Mouse (Mus musculus): ENCODE data around the gene Pln.
A peak's percentile ranks its signal among the peaks of the same experiment; 100 is the strongest.

Gene Pln

DNA sequence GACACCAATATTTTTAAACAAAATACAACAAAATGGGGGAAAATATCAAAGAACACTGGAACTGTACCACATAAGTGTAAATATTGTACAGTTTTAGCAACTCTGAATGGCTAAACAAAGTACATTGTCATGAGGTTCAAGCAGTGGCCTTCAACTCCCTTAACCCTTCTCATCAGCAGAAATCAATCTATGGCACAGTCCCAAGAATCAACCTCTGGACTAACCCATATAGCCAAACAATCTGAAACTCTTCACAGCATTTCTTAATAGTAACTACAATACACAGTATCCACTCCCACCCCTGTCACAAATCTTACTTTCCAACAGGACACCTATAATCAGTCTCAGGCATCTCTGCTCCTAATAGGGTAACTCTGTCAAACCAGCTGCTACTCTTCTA is 26.8 kb downstream of the Pln start:
- no peak for DNase-seq (ENCODE audit: low read depth, low spot score)

DNA sequence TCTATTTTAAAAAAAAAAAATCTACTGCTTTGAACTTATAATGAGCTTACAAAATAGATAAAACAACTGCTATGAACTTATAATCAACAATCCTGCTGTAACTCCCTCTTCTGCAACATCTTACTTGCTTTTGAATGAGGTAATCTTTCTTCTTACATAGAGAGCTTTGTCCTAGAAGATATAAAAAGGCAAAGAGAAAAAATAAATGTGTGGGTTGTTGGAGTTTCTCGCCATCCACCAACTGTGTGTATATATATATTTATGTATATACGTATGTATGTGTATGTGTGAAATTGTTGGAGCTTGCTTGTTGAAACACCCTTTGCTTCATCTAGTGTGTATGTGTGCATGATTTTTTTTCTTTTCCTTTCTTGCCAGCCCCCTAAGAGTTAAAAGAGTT is 29.8 kb downstream of the Pln start:
- peak; percentile 42 for DNase-seq (ENCODE audit: low read depth, low spot score)

DNA sequence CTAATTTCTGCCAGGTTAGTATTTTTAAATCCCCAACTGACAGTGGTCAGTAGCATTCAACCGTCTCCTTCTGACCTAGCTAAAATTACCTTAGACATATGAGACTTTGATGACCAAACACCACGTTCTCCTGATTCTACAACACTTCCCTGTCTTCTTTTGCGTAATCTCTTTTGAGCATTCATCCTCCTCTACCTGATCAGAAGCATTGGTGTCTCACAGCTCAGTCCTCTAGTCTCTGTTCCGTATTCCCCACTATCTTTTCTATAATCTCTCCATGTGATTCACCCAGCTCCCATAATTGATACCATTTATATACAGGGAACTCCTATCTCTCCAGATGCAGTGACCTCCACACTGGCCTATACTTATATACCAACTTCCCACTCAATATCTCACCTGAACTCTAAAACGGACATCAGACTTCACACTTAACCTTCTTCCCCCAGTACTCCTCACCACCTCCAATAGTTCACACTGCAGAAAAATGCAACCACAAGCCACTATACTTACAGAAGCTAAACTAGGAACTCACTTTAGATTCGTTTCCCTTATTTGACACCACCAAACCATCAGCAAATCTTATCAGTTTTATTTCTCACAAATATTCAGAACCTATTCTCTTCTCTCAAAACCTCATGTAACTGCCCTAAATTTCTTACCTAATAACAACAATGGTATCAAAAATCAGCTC is 36.6 kb downstream of the Pln start:
- no peak for DNase-seq (ENCODE audit: low read depth, low spot score)

DNA sequence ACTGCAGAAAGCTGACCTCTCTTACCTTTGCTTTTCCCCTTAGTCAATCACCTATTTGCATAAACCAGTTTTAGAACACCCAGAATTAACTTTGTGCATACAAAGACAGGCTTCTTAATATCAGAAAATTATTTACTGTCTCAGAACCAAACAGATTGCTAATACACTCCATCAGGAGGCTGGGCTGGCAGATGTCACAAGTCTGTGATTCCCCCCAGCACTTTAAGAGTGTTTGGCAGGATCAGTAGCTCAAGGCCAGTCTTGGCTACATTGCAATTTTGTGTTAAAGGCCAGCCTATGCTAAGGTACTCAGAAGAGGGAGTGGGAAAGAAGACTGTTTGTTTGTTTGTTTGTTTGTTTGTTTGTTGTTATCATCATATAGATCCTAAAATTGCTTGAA is 39.6 kb downstream of the Pln start:
- no peak for DNase-seq (ENCODE audit: low read depth, low spot score)

DNA sequence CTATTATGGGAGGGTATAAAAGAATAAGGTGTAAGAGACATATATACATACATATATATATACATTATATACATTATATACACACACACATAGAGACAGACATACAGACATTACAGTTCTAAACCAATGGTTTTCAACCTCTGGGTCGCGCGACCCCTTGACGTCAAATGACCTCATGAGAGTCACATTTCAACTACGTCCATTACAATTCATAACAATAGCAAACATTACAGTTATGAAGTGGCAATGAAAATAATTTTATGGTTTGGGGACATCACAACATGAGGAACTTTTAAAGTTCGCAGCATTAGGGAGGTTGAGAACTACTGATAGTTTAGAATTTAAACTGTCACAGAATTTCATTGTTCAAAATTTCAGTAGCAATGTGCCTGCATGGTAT is 40.8 kb downstream of the Pln start:
- DNase-seq (ENCODE audit: low read depth, low spot score) = no peak

DNA sequence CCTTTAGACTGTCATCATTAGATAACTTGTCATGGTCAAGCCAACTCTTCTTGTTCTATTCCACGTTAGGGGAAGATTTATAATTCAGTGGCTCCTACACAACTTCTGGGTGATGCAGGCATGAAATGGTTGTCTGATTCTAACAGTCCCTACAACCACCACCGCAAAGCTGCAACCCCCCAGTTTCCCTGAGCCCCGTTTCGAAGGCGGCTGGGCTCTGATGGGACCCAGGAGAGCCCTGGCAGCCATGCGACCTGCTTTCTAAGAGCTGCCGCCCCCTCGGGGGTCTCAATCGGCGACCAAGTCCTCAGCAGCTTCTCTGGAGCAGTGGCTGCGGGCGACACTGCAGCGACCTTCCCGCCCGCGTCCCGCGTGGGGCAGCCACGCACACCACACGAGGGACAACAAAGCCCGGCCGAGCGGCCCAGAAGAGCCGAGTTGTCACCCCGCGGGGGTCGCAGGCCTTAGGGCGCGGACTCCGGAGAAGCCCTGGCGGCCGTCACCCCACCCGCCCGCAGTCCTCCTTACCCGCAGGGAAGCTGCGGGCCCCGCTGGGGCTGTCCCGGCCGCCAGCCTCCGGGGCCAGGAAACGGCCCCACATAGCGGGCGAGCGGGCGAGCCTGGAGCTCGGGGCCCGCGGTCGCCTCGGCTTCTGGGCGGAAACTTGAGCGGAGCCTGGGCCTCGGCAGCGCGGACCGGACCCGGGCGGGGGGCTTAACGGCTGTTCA is 41.7 kb downstream of the Pln start:
- DNase-seq (ENCODE audit: low read depth, low spot score) = peak; percentile 16

DNA sequence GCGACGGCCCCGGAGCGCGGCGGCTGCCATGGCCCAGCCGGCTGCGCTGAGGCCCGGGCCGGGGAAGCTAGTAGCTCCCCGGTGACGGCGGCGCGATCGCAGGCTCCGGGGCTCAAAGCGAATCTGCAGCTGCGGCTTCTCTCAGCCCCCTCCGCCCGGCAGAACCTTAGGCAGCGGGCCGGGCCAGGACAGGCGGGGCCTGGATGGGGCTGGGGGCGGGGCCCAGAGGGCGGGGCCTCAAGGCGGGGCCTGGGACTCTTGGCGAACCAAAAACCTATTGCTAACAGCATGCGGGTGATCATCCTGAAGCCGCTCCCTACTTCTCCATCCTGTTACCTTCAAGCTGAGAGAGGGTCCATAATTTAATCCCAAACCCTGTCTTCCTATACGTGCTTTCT is 42.2 kb downstream of the Pln start, which contains the start of gene Cep85l:
TSS of gene Cep85l (minus strand) at position 239 of the 398 bp plus-strand sequence.
- DNase-seq (ENCODE audit: low read depth, low spot score) = peak; percentile 88

DNA sequence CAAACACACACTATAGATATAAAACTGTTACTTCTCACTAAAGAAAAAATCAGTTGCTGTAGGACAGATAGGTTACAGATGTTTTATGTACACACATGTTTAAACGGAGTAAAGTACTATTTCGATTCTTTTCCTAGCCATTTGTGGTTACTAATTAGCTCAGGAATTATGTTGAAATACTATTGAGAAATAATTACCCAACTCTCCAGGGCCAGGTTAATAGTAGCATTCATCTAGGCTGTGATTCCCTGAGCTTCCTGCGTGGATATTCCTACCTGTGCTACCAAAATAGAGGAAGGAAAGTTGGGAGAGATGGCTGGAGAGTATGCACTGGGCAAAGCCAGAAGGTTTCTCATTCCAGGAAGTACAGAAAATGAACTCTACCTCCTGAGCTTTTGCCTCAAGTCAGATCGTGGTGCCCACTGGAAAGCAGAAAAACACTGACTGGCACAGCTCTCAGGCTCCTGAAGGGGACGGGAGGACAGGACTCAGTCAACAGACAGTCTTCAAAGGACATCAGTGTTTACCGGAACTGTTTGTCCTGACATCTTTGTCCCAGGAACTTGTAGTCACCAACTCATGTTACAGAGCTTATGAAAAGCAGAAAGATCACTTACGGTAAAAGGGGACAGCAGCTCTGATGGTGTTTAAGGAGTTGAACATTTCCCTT is 45.4 kb downstream of the Pln start:
- DNase-seq (ENCODE audit: low read depth, low spot score) = no peak

DNA sequence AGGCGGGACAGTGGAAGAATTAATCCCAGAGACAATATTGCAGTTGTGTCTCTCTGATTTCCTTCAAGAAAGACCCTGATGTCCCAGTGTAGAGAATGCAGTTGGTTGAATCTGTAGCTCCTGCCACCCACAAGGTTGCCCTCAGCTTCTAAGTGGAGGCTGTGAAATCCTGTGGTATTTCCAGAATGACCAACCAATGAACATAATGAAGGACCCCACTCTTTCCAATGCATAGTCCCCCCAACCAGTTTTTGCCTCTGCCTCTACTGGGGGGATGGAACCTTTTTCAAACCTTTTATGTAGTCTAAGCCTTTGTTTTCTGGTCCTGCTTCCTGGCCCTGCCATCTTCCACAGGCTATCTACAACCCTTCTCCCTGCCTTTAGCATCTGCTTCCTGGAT is 47.4 kb downstream of the Pln start:
- no peak for DNase-seq (ENCODE audit: low read depth, low spot score)

DNA sequence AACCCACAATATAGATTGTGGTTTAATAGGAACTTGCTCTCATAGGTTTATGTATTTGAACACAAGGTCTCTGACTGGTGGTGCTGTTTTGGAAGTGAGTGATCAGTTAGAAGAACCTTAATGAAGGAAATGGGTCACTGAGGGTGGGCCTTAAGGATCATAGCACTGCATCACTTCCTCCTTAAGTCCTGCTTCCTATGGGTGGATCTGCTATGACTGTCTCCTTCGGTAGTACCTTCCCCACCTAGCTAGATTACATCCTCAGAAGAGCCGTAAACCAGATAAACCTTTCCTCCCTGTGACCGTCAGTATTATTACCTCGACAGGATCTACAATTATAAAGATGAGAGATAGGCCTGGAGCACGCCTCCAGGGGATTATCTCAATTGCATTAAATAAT is 48.0 kb downstream of the Pln start:
- DNase-seq (ENCODE audit: low read depth, low spot score) = no peak

DNA sequence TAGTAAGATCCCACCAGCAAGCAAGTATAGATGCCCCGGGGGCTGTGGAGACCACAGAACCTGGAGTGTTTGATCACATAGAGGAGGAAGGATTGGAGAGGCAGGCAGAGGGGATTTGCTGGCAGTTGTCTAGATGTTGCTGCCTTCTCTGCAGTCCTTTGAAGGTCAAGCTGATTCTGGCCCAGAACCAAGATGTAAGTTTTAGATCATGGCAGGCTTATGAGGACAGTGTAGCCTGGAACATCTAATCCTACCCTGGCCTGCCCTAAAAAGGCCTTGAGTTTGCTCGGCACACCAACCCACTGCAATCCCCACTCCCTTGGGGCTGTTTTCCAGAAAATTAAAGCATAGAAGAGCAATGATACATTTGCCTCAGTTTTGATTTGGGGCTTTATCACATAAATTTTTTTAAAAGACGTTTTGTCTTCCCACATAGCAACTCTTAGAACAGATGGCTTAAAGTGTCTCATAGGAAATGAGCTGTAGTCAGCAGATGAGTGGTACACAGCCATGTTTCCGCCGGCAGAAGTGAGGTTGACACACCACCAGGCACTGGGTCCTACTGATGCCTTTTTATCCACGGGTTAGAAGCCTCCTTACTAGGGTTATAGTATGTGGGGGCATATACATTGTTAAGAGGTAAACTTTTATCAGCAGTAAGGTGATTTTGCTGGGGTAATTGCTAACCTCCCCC is 50.9 kb downstream of the Pln start:
- DNase-seq (ENCODE audit: low read depth, low spot score) = peak; percentile 32

DNA sequence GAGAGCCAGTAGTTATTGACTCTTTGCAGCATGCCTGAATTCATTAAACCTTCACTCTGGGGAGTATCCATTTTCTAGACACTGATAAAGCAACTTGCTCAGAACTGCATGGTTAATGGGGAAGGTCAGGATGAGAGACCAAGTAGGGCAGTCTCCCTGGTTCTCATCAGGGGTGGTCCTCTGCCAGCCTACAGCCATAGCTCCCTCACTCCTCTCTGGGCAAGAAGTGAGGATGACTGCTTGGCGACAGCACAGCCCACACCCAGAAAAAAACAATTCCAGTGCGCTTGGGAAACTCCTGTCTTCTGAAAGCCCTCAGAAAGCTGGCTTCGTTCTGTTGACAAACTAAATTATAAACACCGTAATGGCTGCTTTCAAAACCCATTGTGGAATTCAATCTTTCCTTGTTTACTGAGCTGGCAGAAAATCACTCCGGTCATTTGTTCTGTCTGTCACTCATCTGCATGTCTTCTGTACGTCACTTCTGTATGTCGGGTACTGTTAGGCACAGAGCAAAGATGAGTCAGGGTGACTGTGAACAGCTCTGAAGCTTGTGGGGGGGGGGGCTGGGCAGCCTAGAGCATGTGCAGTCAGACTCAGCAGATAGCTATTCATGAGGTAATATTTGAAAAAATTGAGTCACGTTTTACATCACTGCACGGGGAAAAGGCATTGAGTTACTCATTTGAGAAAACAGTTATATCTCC is 57.6 kb downstream of the Pln start:
- DNase-seq (ENCODE audit: low read depth, low spot score) = no peak

All from telencephalon, adult 2 months (tissue).